Mouse (Mus musculus) urinary bladder, adult 2 months (tissue): ENCODE results near the gene Zc2hc1c. TPM values are rescaled to one million over a fixed set of nuclear protein-coding genes. Genes with fewer than 3 reads are reported as not detected.

Experiments used
- DNase-seq: peaks from one replicate; pipeline ENCODE4 v3.0.0; 2022; ENCODE audit warnings: low spot score
- polyA plus RNA-seq: library from polyadenylated mRNA; depleted of rRNA; stranded (reverse); fragments of >200 nt; gene quantifications from 2 replicates; pipeline ENCODE4 v1.2.3, GENCODE M21; 2012

Gene Zc2hc1c
- polyA plus RNA-seq, 1 experiment, result 1.3 TPM

DNA sequence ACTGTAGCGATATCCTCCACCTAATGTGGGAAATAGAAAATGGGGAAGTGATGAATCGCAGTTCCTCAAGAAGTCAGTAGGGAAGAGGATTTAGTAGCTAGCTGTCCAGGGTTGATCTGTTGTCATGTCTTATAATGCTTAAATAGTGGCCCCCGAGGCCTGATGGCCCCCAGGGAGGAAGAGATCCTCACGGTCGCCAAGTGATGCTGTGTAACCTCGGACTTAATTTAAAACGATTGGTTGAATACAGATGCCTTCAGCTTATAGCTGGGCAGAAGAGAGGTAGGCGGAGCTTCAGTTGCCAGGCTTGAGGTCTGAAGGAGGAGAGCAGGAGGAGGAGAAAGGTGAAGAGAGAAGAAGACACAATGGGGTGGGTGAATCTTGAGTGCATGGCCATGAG is 4.1 kb upstream of the Zc2hc1c start:
- DNase-seq, result no peak

DNA sequence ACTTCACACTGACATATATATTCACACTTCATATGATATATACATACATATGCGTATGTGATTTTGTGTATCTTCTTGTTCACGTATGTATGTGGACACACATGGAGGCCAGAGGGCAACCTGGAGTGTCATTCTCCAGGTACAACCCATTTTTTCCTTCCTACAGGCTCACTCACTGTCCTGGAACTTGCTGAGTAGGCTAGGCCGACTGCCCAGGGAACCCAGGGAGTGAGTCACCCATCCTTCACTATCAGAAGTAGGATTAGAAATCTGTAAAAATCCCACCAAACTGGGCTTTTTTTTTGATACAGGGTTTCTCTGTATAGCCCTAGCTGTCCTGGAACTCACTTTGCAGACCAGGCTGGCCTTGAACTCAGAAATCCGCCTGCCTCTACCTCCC is 3.4 kb upstream of the Zc2hc1c start:
- no peak for DNase-seq

DNA sequence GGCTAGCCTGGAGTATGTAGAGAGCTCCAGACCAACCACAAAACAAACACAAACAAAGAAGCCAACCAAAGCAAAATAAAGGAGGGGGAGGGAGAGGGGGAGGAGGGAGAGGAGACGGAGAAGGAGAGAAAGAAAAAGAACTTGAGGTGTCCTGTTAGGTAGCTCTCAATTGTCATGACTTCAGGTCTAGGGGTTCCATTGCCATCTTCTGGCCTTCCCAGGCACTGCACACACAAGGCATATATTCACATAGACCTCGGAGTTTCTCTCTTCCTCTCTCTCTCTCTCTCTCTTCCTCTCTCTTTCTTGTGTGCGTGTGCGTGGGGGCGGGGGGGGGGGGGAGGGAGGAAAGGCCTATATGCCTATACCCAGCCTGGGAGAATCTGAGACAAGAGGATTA is 1.4 kb upstream of the Zc2hc1c start:
- no peak for DNase-seq

DNA sequence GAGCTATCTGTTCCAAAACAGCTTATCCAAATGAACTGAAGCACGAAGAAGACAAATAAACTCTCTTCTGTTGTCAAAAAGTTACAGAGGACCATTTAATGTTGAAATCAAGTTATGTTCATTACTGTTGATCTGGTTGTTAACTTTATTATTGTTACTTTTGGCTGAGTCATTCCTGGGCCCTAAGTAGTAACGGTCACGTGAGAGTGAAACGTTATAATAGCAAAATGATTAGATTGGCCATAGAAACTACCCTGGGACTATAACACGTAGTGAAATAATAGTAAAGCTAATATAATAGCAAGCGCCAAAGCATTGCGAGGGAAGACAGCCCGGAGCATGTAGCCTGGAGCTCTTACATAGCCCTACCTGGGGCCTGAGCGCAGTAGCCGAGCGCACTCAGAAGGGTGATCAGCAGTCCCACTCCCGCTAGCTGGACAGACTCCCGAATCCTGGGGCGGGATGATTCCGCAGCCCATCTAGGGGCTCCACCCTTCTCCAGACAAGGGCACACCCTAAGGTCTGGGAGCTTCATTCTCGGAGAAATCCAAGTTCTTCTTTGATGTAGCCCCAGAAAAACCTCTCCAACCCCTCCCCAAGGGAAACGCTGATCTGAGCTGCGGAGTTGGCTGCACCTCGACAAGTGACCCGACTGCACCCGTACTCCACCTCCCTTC is 444 bp upstream of the Zc2hc1c start, which contains the start of gene Acyp1:
TSS of gene Acyp1 (minus strand) at position 630 of the 677 bp plus-strand sequence.
- peak; percentile 41 for DNase-seq

DNA sequence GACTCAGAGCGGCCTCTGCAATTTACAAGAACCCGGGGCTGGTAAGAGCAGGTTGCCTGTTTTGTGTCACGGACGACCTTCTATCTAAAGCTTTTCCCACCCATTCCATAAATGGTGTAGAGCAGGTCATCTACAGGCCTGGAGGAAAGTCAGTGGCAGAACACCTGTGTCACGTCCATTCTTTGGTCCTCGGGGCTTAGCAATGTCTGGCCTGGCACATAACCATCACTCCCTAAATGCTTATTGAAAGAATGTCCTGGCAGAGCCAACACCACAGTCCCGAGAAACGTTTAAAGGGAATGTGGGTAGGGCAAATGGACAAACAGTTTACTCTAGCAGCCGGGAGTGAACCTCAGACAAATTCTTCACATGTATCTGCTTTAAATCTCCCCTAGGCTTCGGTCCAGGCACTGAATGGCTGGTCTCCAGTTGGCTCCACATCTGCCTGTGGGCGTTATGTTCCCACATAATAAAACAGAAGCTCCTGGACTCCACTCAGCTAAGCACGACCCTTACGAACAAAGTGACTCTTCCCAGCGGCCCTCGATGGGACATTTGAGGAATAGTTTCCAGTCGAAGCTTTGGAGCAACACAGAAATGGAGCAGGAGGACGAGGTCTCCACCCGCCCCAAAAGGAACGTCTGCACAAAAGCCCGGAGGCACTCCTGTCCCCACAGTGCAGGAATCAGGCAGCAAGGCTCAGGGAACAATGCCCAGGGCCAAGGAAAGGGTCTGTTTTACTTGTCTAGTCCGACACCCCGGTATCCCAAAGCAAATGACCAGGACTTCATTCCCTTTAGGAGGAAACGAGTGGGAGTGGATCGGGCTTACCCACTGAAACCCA is 988 bp downstream of the Zc2hc1c start:
- no peak for DNase-seq

DNA sequence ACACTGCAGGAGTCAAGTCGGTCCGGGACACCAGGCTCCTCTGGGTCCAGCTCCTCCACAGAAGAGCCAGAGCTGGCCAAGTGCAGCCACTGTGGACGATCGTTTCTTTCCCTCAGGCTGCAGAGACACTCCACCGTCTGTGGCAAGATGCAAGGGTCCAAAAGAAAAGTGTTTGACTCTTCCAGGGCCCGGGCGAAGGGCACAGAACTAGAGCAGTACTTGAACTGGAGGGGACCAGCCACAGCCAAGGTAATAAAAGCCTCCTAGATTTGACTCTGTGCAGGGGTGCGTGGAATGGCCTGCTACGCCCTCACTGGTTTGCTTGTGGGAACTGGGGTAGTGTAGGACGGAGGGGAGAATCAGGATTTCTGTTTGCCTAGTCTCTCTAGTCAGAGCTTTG is 2.2 kb downstream of the Zc2hc1c start:
- no peak for DNase-seq

DNA sequence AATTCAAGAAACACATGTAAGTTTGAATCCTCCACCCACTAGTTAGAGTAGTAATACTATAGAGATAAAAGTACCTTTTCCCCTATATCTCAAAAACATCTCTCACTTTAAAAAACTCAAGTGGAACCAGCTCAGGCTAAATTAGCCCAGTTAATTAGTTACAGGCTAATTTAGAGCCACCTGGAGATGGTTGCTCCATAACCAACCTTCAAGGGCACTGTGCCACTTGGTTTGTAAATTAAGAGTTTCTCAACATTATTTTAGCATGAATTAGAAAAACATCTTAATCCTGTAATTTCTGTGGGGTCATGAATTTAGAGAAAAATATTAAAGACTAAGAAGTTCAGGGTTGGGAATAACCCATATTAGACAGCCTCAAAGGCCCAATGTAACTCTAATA is 3.1 kb downstream of the Zc2hc1c start:
- DNase-seq, result no peak

DNA sequence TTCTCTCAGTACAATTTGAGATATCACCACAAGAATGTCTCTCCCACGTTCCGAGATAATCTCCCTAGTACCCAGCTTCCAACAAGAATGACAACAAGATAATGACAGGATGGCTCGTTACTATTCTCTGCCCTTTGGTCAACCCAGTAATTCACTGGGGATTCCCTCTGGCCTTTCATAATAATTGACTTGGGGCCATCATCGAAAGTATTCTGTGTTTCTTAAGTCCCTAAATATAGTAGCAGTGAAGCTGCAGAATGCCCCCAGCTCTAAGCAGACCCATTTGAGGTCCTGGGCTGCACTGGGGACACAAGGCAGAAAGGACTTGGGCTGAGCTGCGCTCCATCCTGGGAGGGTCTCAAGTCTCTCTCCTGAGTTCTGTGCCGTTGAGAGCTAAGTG is 3.9 kb downstream of the Zc2hc1c start:
- DNase-seq, result no peak

DNA sequence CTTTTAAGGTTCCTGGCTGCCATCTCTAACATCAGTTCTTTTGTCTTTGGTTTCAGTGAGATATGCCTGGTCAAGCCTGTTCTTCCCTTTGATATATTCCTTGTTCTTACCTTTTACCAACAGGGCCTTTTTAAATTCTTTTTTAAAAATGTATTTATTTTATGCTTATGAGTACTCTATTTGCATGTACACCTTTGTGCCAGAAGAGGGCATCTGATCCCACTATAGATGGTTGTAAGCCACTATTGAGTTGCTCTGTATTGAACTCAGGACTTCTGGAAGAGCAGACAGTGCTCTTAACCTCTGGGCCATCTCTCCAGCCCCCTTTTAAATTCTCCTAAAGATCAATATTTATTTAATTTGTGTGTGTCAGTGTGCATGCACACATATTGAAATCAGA is 4.5 kb downstream of the Zc2hc1c start:
- DNase-seq, result no peak

DNA sequence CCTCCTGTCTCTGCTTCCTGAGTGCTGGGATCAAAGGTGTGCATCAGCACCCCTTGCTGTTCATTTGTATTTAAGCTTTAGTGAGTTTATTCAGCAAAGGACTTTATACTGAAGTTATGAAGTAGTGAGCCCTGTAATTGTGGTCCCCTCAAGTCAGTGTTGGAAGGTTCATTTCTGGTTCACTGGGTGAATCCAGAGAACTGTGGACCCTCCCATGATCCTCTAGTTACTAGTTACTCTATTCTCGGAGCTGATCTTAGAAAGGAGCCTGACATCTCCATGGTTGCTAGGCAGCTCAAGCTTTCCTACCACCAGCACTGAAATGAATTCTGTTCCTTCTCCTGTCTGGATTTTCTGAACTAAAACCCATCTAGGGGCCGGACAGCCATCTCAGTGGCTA is 7.1 kb downstream of the Zc2hc1c start:
- no peak for DNase-seq

DNA sequence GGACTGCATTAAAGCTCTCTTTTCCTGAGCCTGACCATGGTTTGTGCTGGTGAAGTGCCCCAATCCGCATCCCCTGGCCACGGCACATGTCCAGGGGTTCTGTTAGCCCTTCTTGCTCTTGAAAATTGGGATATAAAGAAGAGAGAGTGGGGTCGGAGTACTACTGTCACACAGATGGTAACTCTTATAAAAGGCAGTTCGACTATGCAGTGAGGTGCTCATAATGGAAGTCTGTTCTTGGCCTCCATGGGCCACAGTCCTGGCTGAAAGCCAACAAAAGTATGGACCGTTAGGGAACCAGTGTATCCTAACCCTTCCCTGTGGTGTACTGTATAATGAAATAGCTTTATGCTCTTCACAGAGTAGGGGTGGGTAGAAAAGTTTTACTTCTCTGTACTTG is 8.5 kb downstream of the Zc2hc1c start:
- no peak for DNase-seq

DNA sequence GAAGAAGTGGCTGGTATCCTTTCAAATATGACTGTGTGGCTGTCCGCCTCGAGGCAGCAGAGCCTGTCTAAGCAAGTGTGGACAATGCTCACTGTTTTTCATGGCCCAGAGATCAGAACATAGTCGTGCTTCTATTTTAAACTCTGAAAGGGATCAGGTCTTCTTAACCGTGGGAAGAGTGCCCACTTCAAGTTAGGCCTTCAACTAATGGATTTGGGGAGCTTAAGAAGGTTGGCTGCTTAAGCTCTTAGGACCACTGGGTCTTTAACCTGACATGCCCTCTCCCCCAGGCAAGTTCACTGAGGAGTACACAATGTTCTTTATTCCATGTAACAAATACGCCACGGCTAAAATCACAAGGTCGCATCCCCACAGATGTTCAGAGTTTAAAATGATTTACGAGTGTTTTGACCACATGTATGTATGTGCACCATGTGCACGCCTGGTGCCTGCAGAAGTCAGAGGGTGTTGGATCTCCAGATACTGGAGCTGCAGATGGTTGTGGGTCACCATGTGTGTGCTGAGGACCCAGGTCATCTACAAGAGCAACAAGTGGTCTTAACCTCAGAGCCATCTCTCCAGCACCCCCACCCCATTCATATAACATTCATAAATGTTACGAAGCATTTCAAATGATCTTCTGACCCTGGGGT is 9.1 kb downstream of the Zc2hc1c start:
- DNase-seq, result no peak

DNA sequence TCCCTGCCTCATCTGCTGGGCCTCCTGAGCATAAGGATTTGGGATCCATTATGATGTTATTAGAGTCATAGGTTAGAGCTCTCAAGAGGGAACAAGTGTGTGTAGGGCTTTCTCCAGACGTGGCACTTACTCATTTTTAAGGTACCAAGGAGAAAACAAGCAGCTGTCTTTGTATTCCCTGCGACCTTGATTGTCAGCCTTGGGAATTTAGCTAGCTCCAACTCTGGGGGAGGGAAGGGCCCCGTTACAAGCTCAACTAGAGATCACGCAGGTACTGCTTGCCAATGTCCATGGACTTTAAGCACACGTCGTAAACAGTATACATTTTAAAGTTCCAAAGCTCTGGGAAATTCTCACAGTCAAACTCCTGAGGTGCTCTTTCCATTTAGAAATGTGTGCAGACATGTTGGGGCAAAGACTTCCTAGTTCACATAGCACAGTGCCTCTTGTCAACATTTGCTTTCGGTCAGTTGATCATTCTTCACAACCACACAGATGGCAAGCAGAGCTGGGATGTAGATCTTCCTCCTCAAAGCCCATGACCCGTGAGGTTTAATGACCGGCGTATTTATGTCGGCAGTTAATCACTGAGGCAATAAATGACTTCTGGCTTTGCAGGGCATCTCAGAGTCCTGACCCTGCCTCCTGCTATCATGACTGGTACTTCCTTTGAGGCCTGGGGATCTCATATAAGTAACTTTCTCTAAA is 9.9 kb downstream of the Zc2hc1c start:
- no peak for DNase-seq

DNA sequence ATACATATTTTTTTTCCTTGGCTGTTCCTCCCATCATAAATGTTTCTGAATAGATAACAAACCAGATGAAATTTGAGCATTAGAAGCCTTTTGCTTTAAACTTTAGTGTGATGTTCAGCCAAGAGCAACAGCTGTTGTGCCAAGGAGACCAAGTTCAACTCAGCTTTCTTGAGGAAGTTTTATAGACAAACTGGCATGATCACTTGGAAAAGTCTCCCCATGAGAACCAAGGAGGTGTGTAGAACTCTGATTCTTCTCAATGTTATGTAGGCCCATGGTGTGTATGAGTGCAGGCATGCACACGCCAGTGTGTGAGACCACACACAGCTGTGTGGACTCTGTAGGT is 10.4 kb downstream of the Zc2hc1c start:
- no peak for DNase-seq

DNA sequence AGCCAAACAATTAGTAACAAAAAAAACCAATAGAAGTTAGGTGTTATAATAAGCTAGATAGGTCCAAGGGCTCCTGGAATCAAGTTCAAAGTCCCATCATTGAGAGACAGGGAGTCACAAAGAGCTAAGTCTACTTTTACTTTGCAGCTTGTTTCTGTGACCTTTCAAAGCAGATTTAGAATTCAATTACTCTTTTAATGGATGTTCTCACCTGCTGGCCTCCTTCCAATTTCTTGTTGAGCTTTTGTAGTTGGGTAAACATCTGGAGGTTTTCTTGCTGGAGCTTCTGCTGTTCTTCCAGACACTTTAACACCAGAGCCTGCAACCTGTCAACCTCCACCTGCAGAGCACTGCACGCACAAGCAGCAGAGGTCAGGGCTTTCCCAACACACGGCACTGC is 14.9 kb downstream of the Zc2hc1c start:
- DNase-seq, result no peak

DNA sequence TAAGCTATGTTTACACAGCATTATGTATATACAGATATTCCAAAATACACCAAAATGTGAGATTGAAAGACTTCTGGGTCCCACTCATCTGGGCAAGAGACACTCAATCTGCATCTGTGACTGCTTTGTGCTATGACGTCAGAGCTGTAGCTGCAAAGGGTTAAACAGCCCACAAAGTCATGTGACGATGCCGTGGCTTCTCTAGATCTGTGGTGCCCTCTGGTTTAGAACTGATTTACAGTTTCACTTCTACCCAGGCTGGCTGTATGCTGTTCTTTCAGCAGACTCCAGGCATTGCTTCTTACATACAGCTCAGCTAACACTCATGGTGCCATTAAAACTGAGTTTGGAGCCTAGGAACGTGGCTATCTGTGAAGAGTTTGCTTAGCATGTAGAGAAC is 16.3 kb downstream of the Zc2hc1c start:
- DNase-seq, result no peak

DNA sequence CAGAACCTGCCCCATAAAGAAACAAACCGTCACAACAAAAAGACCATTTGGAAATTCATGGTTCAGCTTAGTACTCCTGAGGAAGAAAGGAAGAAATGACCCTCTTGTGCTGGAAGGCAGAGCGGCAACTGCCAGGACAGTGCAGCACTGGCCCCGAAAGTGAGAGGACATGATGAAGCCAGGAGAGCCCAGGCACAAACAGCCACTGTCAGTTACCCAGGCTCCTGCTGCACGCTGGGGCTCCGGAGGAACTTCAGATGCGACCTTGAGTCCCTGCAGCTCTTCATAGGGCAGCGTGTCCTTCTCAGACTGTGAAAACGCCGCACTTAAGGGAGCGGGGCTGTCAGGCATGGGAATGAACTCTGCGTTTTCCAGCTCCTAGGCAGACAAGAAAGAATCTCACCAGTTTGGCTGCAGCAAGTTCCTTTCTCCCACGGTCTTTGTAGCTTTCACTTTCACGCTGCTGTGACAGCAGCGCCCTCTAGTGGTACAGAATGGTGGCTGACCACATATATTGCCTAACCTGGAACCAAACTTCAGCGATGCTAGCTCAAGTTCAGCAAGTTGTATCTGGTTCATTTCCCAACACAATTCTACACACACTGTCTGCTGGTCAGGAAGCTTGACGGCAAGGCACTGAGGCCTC is 17.0 kb downstream of the Zc2hc1c start:
- peak; percentile 63 for DNase-seq

DNA sequence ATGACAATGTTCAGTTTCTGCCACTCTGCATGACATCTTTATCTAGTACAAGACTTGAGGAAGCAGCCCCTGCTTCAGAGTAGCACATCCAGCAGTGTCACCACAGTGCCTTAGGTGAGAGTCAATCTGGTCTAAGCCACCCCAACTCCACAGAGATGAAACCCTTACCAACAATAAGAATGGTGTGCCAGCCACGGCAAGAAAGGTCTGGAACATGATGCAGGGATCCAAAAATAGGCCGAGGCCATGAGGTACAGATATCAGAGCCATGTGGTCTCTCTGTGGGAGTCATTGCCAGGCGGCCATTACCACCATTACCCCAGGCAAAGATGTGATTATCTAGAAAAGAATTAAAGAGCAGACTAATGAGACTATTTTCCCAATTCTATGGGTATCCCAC is 20.3 kb downstream of the Zc2hc1c start:
- DNase-seq, result no peak

DNA sequence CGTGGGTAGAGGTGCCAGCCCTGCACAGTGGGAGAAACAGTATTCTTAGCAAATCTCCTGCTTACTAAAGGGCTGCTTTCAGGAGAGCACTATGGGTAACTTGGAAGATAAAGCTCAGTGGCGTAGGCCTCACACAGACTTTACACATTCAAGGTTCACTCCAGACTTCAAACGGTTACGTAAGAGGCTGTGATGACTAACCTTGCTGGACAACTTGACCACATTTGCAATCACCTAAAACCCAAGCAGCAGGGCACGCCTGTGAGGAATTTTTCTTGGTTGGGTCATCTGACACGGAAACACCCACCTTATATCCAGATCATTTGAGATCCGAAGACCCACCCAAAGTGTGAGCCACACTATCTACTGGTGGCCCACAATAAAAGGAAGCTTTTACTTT is 41.8 kb downstream of the Zc2hc1c start:
- no peak for DNase-seq

DNA sequence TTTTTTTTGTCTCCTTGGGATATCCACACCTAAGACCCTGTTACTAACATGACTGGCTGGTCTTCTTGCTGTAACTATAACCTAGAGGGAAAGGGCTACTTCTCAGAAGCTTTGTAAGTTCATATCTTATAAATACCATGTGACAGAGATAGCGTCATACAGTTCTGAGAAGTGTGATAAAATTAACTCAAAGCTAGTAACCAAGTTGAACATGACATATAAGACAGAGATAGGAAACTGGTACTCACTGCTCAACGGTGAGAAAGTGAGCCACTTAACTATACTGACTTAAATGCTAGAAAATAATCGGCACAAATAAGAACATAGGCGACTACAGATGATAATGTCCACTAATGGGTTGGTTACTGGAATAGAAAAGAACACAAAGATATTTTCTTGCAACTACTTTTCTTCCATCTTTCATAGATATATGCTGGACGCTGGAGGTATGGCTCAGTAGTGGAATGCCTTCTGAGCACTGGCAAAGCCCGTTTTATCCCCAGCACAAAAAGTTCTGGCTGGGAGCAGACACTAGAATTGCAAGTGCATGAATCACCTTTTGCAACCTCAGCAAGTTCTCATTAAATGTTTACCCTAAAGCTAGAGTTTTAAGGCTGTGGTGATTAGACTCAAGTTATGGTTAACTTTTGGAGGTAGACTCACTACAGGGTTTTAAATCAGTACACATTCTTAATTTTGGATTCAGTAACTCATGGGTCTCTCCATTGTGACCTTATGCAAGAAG is 49.3 kb downstream of the Zc2hc1c start:
- DNase-seq, result no peak

DNA sequence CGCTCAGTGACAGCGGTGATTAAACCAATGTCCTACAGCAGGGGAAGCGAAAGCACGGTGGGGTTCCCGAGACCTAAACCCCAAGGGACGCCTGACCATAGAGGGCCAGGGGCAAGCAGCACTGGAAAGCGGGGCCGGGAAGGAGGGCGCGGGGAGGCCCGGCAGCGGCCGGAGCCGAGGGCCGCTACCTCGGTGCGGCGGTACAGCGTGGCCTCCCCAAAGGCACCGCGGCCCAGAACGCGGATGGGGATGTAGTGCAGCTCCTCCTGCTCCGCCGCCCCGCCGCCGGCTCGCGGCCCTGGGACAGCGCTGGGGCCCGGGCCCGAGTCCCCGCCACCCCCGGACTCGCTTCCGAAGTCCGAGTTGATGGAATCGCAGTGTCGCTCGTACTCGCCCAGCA is 50.4 kb downstream of the Zc2hc1c start:
- DNase-seq, result no peak
